Mouse (Mus musculus): Measurements from ENCODE around the gene 4933402N03Rik. TPM values are rescaled to one million over a fixed set of nuclear protein-coding genes. Genes with fewer than 3 reads are reported as not detected.

4933402N03Rik gene
- polyA plus RNA-seq (2012; rRNA removed; ENCODE audit: low replicate concordance), result not detected in 2 replicates

DNA sequence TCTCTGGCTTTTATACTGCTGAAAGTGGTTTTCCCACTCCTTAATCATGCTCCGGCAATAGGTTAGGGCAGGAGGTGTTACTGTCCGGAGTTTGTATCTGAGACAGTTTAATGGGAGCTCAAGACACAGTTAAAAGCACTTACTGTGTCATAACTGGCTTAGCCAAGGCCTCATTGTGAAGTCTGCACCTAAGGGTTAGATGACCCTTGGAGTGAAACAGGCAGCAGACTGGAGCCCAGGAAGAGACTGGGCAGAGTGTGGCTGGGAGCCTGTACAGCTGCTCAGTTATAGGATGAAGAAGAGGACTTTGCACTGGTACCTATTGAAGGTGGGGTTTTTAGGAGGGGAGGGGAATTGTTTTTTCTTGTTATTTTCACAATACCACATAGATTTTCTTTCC lies at the start of gene 4933402N03Rik:
Gene 4933402N03Rik, minus strand, starts transcription at position 101 of the 400 bp plus-strand sequence.

GRCm38 (mm10) chr7:131174121-131174520 lies 28.0 kb upstream of the 4933402N03Rik start, which contains the start of gene 5430419D17Rik:
Gene 5430419D17Rik (plus strand): TSS chr7:131174402.

Other genes starting within 250 kb of the 4933402N03Rik start
- 204 and 239 TPM in 2 replicates for gene Htra1, start 210.2 kb downstream of the 4933402N03Rik start, polyA plus RNA-seq (2012; rRNA removed; ENCODE audit: low replicate concordance)
- 0.04 and 0.13 TPM in 2 replicates for gene Dmbt1, start 114.3 kb downstream of the 4933402N03Rik start, polyA plus RNA-seq (2012; rRNA removed; ENCODE audit: low replicate concordance)
- not detected in 2 replicates for gene 5430419D17Rik, start 28.1 kb upstream of the 4933402N03Rik start, polyA plus RNA-seq (2012; rRNA removed; ENCODE audit: low replicate concordance)
- gene Cuzd1, start 176.0 kb upstream of the 4933402N03Rik start, polyA plus RNA-seq (2012; rRNA removed; ENCODE audit: low replicate concordance), result 0.49 and 2.1 TPM in 2 replicates
- gene Fam24b, start 183.2 kb upstream of the 4933402N03Rik start, polyA plus RNA-seq (2012; rRNA removed; ENCODE audit: low replicate concordance), result not detected in 2 replicates
- gene Fam24a, start 187.6 kb upstream of the 4933402N03Rik start, polyA plus RNA-seq (2012; rRNA removed; ENCODE audit: low replicate concordance), result not detected in 2 replicates
- 5.7 and 7.4 TPM in 2 replicates for gene 2310057M21Rik, start 216.4 kb upstream of the 4933402N03Rik start, polyA plus RNA-seq (2012; rRNA removed; ENCODE audit: low replicate concordance)
- 41.3 and 57.2 TPM in 2 replicates for gene Pstk, start 224.8 kb upstream of the 4933402N03Rik start, polyA plus RNA-seq (2012; rRNA removed; ENCODE audit: low replicate concordance)